Mouse (Mus musculus): ENCODE measurements around the gene Crygn.
A peak's percentile ranks its signal among the peaks of the same experiment; 100 is the strongest.

Crygn gene

DNA sequence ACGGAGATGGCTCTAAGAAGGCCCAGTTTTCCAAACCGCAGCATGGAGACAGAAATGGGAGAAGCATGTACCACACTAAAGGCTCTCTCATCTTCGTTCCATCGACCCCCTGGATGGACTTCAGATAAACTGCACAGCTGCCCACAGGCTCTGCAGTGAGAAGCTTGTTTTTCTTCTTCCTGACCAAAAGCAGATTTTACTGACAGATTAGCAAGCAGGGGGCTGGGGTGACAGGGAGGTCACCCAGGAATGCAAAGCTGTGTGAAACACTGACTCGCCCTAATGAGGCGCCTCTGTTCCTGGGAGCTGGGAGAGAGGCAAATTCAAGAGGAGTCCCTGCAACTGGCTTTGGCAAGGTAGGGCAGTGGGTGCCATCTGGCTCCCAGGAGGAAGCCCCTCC, 10.3 kb downstream of the Crygn start:
- DNase-seq (ENCODE audit: low read depth) = no peak

DNA sequence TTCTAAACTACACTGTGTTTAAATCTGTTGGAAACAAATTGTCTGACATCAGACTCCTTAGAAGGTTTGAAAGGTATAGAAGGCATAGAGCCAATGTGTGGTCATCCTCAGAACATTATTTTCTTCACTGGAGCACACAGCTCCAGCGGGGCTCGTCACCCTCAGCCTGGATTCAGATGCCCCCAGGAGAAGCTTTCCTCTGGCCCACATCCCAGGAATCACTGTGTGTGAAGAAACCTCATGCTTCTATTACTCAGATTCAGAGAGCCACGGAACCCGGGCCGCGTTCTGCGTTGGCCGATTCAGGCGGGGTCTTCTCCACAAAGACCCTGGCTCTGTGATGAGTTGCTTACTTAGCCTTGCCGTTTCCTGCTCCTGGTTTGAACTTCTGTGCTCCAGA, 13.9 kb downstream of the Crygn start:
- DNase-seq (ENCODE audit: low read depth) = no peak

DNA sequence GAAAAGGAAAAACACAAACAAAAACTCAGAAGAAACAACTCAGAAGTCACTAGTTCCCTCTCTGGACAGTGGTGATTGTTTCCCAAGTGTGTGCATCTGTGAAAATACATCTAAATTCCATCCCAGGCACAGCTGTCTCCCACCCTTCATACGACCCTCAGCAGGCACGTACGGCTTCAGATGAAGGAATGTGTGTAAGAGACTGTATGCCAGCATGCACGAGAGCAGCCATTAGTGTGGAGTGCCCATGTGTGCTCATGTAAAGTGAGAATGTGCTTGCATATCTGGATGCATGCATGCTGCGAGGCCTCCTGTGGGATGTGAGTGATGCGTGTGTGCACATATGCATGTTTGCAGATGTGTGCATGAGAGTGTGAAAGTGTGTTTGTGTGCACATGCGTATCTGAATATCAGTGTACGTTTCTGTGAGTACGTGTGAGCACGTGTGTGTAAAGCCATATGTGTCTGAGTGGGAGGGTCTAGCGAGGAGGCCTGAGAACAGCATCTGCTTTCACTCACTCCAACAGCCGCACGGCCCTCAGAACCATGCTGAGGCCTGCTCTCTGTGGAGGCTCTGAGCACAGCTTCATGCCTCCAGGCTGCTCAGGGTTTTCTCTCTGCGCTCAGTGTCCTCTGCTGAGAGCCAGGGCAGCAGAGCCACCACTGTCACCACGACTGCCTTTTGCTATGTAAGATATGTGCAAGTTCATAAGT, 16.5 kb downstream of the Crygn start:
- DNase-seq (ENCODE audit: low read depth) = no peak

DNA sequence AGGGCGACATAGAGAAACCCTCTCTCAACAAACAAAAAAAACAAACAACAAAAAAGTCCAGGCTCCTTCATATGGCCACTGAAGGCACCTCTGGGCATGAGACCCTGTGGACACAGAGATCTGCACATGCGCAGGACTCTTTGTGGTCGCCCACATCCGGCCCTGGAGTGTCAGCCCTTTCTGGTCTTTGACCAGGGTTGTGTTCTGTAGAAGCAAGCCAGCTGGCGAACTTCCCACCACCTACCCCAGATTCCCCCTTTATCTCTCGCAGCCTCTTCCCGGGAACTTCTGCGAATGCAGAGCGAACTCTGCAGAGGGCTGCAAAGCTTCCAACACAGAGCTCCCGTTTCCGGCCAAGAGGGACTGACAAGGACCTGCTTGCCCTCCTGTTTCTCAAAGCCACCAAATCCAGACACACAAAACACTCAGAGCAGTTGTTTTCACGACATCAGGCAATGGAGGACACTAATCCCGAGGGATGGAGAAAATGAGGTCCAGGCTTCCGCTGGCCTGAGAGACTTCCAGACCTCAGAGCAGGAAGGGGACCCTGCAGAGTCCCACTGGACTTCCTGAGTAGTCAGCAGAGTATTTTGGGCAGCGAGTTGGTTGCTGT, 18.6 kb downstream of the Crygn start:
- peak; percentile 61 for DNase-seq (ENCODE audit: low read depth)

DNA sequence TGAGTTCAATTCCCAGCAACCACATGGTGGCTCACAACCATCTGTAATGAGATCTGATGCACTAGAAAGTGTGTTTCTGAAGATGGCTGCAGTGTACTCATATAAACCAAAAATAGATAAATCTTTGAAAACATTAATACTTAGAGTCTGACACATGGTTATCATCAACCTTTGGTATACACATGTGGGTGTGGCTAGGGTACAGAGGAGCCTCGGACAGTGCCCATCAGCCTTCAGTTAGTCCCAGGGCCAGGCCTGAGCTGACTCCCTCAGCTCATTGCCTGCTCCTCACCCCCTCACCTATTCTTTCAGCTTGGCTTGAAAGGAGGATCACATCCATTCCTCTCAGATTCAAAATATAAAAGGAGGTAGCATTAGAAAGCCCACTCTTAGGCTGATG, 19.3 kb downstream of the Crygn start:
- no peak for DNase-seq (ENCODE audit: low read depth)

DNA sequence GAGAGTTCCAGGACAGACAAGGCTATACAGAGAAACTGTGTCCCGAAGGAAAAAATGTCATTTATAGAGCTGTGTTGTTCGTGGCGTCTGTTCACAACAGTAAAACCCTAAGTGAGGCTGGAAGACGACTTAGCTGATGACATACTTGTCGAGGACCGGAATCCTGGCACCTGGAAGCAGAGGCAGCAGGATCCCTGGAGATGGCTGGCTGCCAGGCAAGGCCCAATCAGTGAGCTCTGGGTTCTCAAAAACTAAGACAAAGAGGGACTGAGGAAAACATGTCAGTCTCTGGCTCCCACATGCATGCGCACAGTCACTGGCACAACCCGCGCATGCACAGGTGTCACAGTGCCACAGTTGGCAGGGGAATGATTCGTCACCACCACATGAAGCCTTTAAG, 20.2 kb downstream of the Crygn start:
- DNase-seq (ENCODE audit: low read depth) = no peak

DNA sequence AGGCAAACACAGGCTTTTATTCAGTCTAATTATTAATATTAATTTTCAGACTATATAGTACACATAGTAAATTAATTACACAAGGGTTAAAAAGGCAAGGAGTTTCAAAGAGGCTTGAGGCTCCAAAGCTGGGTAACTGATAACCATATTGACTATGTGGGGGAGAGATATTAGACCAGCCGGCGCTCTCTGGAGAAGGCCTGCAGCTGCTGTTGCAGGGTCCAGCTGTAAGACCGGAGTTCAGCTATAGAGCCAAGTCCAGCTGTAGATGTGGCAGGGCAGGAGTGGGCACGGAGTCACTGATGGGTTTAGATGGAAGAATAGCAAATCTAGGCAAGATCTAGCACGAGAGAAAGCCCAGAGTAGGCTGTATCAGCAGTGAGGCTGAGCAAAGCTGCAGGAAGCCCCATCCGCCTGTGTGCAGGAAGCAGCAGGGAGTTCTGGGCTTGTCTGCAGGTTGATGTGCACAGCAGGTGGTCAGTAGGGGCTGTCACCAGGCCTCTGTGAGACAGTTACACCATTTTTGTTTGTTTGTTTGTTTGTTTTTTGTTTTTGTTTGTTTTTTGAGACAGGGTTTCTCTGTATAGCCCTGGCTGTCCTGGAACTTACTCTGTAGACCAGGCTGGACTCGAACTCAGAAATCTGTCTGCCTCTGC, 23.9 kb downstream of the Crygn start:
- no peak for DNase-seq (ENCODE audit: low read depth)

DNA sequence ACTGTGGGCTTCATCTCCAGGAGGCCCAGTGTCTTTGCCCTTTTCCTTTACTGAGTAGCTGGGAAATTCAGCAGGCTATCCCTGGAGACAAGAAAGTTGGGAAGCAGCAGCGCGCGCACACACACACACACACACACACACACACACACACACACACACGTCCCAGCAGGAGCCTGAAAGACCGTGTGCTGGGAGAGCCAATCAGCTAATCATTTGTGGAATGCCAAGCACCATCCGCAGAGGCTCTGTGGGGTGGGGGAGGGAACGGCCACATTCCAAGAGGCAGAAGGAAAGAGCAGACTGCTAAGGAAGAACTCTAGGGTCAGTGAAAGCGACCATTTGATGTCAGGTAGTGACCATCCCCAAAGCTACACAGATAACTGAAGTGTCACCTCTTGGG, 24.7 kb downstream of the Crygn start:
- no peak for DNase-seq (ENCODE audit: low read depth)

DNA sequence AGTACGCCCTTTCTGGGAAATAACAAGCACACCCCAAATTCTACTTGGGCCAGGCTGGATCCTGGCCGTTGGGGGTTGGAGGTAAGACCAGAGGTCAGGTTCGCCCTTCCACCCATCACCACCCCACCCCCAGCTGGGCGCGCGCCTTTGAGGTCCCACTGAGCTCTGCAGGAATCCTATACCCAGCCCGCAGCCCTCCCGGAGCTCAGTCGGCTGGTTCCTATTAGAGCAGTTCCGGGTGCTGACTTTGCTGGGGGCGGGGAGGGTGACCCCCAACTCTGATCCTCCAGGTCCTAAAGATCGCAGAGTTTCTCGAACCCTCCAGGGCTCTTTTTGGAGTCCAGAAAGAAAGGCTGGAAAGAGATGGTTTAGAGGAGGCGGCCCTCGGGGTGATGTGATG, 26.8 kb downstream of the Crygn start:
- no peak for DNase-seq (ENCODE audit: low read depth)

DNA sequence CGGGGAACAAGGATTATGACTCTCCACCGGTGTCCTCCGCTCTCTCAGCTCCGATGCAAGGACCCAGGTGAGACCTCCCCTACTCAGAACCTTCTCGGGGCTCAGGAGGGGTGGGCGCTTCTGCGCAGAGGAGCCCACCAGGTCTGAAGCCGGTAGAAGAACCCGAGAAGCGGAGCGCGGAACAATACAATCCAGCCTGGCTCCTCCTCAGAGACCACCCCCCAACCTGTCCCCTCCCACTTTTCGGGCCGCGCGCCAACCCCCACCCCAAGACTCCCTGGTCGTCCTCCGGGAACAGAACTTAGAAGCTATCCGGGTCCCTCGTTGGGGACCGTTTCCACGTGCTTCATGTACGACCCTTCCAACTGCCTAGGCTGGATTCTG, 27.3 kb downstream of the Crygn start, which contains the start of gene Wdr86:
TSS of gene Wdr86 (minus strand) at position 240 of the 384 bp plus-strand sequence.
- no peak for DNase-seq (ENCODE audit: low read depth)

DNA sequence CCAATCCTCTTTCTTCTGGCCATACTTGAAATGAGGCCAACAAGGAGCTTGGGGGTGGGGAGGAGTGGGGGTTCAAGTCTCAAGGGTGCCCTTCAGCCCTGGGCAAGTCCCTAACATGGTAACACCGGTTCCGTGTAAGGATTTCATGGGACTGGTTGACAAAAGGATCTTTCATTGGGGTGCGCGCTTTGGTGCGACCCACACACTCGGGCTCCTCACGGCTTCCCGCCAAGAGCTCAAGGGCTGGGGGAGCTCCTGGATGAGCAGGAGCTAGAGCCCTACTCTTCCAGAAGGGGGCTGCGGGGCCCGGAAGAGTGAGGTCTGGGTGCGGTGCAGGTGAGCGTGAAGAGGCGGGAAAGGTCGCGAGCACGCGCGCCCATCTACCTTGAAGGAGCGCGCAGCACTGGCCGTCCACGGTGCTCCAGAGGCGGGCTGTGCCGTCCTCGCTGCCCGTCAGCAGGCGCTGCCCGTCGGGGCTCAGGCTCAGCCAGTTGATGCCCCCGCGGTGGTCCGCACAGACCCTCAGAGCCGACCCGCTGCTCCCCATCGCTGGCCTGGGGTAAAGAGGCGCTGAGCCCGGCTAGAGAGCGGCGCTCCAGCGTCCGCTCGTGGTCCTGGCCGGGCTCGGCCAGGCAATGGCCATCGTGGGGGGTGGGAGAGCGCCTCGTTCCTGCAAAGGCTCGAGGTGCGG, 27.9 kb downstream of the Crygn start:
- DNase-seq (ENCODE audit: low read depth) = no peak

DNA sequence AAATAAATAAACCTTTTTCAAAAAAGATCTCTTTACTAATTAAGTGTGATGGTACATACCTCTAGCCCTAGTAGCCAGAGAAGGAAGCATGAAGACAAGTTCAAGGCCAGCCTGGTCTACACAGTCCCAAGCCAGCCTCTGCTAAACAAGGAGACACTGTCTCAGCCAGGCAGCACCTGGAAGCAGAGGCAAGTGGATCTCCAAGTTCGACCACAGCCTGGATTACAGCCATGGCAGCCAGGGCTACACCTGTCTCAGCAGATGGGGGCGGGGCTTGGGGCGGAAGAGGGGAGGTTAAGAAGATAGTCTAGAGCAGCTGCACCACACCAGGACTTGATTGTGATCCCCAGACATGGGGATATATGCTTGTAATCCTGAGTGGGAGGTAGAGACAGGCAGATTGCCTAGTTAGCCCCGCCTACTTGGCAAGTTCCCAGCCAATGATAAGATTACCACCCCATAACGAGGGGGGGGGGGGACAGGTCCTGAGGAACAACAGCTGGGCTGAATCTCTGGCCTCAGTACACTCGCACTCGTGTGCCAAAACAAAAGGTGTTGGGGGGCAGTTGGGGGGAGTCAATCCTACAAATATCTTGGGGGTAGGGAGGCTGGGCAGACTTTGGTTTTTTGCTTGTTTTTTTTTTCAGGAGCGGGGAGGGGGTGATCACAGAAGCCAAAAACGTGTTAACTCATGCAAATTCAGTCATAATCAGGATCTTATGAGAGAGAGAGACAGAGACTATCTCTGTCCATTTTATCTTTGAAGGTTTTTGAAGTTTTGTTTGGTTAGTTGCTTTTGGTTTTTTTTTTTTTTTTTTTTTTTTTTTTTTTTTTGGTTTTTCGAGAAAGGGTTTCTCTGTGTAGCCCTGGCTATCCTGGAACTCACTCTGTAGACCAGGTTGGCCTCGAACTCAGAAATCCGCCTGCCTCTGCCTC, 30.6 kb downstream of the Crygn start:
- DNase-seq (ENCODE audit: low read depth) = no peak

DNA sequence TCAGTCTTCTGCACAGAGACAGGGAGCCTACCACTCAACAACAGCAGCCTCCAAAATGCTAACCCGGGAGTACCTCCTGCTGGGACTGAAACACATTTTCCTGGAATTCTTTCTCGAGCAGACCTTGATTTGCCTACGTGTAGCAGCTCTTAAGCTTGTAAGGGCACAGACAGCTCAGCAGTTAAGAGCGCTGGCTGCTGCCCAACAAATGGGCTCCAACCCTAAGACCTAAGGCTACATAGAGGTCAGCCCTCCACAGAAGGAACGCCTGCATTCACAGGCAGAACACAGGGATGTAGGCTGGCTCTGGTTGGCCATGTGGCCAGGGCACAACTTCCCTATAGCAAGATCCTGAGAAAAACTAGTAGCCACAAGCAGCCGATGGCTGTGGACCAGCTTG, 31.9 kb downstream of the Crygn start:
- DNase-seq (ENCODE audit: low read depth) = no peak

DNA sequence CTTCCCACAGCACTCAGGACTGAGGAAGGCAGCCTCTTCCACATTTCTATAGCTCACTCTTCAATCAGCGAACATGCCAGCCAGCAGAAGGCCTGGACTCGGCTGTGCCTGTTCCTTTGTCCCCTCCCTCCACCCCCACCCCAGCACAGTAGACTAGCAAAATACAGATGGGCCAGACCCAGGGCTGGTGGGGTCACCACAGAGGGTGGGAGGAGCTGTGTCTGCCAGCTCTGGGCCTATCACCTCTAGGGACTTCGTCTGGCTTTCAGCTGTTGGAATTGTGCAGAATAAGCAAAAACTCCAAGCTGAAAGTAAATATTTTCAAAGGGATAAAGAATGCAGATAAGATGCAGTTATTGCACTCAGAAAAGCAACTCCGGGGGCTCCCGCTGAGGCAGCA, 33.0 kb downstream of the Crygn start:
- DNase-seq (ENCODE audit: low read depth) = no peak

DNA sequence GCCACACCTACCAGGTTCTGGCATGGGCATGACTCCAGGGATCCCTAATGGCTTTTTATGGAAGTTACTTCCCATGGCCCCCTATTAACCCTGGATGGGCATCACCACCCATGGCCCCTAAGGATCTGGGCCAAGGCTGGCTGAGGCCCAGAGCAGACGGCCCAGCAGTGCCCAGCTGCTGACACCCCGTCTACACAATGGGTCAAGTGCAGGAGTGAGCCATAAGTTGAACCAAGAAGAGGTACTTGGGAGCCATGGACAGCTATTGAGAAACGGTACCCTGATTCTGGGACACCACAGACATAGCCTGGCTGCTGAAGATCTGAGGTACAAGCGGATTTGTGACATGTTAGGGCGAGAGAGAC, 33.6 kb downstream of the Crygn start:
- DNase-seq (ENCODE audit: low read depth) = no peak

DNA sequence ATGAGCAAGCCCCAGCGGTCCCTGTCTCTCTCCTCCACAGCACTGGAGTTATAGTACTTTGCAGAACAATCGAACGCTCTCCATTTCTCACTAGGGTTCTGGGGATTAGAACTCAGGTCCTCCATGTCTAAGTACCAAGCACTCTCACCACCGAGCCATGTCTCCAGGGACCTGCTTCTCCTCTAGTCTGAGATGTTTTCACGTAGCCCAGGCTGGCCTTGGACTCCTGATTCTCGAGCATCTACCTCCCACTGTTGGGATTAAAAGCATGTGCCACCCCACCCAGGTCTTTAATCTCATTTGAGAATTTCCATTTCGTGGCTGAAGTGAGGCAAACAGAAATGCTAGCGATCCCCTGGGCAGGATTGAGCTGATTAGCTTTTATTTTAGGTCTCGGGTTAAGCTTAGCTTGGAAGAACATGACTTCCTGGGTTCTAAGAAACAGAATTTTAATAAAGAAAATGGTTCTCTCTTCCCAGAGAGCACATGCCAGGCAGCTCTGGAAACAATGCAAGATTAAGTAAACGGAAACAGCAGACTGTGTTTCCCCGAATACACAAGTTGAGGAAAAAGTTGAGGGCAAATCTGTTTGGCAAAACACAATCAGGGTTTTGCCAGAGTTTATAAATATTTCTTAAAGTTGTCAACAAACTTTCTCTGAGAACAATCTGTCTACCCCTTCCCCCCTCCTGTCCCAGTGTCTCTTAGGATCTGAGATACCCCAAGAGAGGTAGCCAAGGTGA, 34.1 kb downstream of the Crygn start:
- no peak for DNase-seq (ENCODE audit: low read depth)

DNA sequence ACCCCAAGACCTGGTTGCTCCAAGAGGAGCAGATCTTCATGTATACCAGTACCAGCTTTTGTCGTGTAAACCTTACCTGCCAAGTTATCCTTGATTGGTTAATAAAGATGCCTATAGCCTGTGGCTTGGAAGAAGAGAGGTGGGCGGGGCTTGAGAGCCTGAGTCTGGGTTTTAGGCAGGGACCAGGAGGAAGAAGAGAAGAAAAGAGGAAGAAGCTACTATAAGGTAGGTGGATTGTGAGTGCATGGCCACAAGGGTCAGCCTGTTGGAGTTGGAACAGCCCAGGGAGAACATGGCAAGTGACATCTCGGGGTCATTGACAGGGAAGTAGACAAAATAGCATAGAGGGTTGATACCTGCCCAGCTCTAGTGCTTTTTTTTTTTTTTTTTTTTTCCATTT, 38.0 kb downstream of the Crygn start:
- DNase-seq (ENCODE audit: low read depth) = no peak

DNA sequence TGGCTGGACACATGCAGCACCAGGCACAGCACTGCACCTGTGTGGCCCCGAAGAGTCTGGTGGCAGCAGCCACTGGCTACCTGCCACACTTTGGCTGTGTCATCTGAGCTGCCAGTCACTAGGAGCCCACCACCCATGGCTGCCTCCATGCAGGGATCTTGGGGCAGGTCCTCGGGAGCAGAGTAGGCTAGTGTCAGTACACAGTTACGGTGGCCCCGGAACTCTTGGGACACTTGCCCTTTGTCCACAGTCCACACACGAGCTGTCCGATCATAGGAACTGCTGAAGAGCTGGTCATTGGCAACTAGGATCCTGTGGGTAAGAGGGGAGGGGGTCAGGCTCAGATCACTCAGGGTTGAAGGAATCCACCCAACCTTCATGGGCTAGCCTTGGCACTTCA, 39.7 kb downstream of the Crygn start:
- DNase-seq (ENCODE audit: low read depth) = no peak

DNA sequence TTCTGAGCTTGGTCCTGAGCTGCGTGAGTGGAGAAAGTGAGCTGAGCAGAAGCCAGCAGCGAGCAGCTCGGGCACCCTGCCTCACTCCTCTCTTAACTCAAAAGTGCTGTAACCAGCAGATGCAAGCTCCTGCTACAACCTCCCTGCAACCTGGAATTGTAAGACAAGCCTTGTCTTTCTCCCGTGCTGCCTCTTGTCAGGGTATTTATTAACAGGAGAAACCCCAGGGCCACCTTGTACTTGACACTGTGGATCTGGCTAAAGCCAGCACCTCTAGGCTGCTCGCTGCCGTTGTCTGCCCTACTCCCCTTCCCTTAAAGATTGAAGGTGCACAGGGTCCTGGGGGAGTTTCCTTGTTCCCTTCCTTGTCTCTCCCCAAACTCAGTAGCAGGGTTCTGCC, 43.8 kb downstream of the Crygn start:
- no peak for DNase-seq (ENCODE audit: low read depth)

DNA sequence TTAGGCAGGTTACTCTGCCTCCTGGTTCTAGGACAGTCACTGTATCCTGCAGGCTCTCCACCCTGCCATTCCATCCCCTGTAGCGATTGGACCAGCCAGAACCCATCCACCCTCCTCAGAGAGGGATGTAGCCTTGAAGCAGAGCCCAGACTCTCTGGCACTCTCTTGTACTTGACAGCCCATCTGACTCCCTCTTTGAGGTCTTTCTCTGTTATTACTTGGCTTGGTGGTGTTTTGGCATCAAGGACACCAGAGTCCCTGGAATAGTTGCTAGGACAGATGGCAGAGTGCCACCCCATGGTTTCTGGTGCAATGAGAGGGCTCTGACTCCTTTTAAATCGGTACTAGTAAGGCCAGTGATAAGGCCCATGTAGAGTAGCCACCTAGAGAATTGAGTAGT, 44.6 kb downstream of the Crygn start:
- no peak for DNase-seq (ENCODE audit: low read depth)

DNA sequence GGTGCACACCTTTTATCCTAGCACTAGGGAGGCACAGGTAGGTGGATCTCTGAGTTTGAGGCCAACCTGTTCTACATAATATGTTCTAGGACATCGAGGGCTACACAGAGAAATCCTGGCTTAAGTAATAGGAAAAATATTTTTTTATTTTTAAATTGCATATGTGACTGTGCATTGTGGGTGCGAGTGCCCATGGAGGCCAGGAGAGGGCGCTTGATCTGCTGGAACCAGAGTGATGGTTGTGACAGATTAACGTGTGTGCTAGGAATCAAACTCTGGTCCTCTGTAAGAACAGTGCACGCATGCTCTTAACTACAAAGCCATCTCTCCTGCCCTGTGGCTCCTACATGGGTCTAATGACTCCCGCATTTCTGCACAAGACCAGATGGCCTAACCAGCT, 46.2 kb downstream of the Crygn start:
- no peak for DNase-seq (ENCODE audit: low read depth)
